Comparison of ENCODE assay signal across 8 mouse cellular contexts in genomic region chr5:25100516-25101125, GRCm38 (mm10). TPM values are rescaled to one million over a fixed set of nuclear protein-coding genes. Genes with fewer than 3 reads are reported as not detected.
A peak's percentile ranks its signal among the peaks of the same experiment; 100 is the strongest.
DNase-seq lines count a peak whose midpoint lies in the region; ATAC-seq and TF ChIP-seq lines count a peak whose summit lies in the region.

Prkag2 (minus strand) TSS chr5:25100642.

- no peak for DNase-seq in cerebellum, postnatal 4 days (ENCODE audit: low spot score in 2 of 2)
- DNase-seq in embryo, embryonic 10 days (ENCODE audit: low spot score), result peak; percentile 51
- DNase-seq in heart, adult 2 months, result peak; percentile 85 to 88
- peak; percentile 86 for DNase-seq in kidney, adult 18-20 months
- DNase-seq in limb, embryonic 14.5 days (ENCODE audit: low spot score), result no peak
- peak; percentile 49 for DNase-seq in midbrain, embryonic 14.5 days
- peak; percentile 66 to 74 for DNase-seq in spleen, postnatal 36 days (ENCODE audit: low spot score in 2 of 2)

- H3K4me2 ChIP-seq in limb, embryonic 14.5 days (replicated peaks; ENCODE audit: low read depth, low read length, severe bottlenecking), result peak within 1 kb of the TSS; percentile 100
- H3K4me2 ChIP-seq in midbrain, embryonic 14.5 days (ENCODE audit: low read length), result peak within 1 kb of the TSS; percentile 98

- peaks cover 8% of the 10 kb centered on the region; the same call in 1 of the 2 replicates for H3K4me1 ChIP-seq in heart, adult 2 months (ENCODE audit: control insufficient read depth, insufficient read depth, low read length)
- peaks cover 8% of the 10 kb centered on the region for H3K4me1 ChIP-seq in limb, embryonic 14.5 days (ENCODE audit: control insufficient read depth, insufficient read depth, low read length)
- H3K4me1 ChIP-seq in midbrain, embryonic 14.5 days (ENCODE audit: control insufficient read depth, insufficient read depth, low read length), result peaks cover 13% of the 10 kb centered on the region

- no peaks in the 10 kb centered on the region for H3K79me2 ChIP-seq in heart, adult 2 months (replicated peaks; ENCODE audit: control insufficient read depth, insufficient read depth, low read length)

- no peaks in the 10 kb centered on the region for H3K36me3 ChIP-seq in heart, adult 2 months (ENCODE audit: control insufficient read depth, insufficient read depth, low read length)
- H3K36me3 ChIP-seq in limb, embryonic 14.5 days (ENCODE audit: control insufficient read depth, insufficient read depth, low read length), result no peaks in the 10 kb centered on the region
- H3K36me3 ChIP-seq in midbrain, embryonic 14.5 days (ENCODE audit: control insufficient read depth, insufficient read depth, low read length), result no peaks in the 10 kb centered on the region

- H3K27me3 ChIP-seq in heart, adult 2 months (ENCODE audit: control insufficient read depth, insufficient read depth, low read length), result no peaks in the 10 kb centered on the region
- H3K27me3 ChIP-seq in limb, embryonic 14.5 days (ENCODE audit: control insufficient read depth, insufficient read depth, low read length), result peaks cover 39% of the 10 kb centered on the region
- H3K27me3 ChIP-seq in midbrain, embryonic 14.5 days (ENCODE audit: control insufficient read depth, insufficient read depth, low read length), result peaks cover 41% of the 10 kb centered on the region

- WGBS in heart, adult 2 months, result under 1% methylated on average over 50 of the region's 50 CpGs
- 0% methylated on average over 22 of the region's 50 CpGs for WGBS in limb, embryonic 14.5 days
- under 1% methylated on average over 49 of the region's 50 CpGs for WGBS in midbrain, embryonic 14.5 days

- H3K9ac ChIP-seq in heart, adult 2 months (ENCODE audit: low read depth, low read length), result peak within 1 kb of the TSS; percentile 48
- H3K9ac ChIP-seq in limb, embryonic 14.5 days (ENCODE audit: low read depth, low read length, severe bottlenecking), result peak within 1 kb of the TSS; percentile 60
- H3K9ac ChIP-seq in midbrain, embryonic 14.5 days (replicated peaks; ENCODE audit: low read length), result peak within 1 kb of the TSS; percentile 47

- TF ChIP-seq CTCF in heart, adult 2 months (IDR thresholded peaks at IDR 0.05), result no peak

- intact Hi-C loops in heart, adult 2 months (cut with DNase I), result loop anchor here (10.0 kb wide), 1 partner anchor 416 kb away; the partner anchor contains the start of gene Nub1

- TF ChIP-seq POLR2A in heart, adult 2 months (IDR thresholded peaks at IDR 0.05; ENCODE audit: insufficient read depth, low read depth, low read length), result peak; percentile 45
- TF ChIP-seq POLR2A in limb, embryonic 14.5 days (IDR thresholded peaks at IDR 0.05; ENCODE audit: borderline replicate concordance, extremely low read depth, insufficient read depth, insufficient read length), result no peak

- H3K27ac ChIP-seq in heart, adult 2 months, result peak within 1 kb of the TSS; percentile 82
- no peak within 1 kb of the TSS for H3K27ac ChIP-seq in limb, embryonic 14.5 days (replicated peaks; ENCODE audit: low read depth, low read length)
- H3K27ac ChIP-seq in midbrain, embryonic 14.5 days (replicated peaks; ENCODE audit: low read depth, low read length), result no peak within 1 kb of the TSS

- ATAC-seq in cerebellum, adult (ENCODE audit: insufficient number of reproducible peaks, low FRiP score, low TSS enrichment), result peak; percentile 21; the same call in 1 of the 2 replicates
- peak; percentile 51 for ATAC-seq in limb, embryonic 14.5 days (ENCODE audit: low FRiP score, low read depth)
- peak; percentile 34; the same call in 1 of the 2 replicates for ATAC-seq in midbrain, embryonic 14.5 days (ENCODE audit: low FRiP score, low TSS enrichment)

- H3K9me3 ChIP-seq in limb, embryonic 14.5 days (ENCODE audit: control insufficient read depth, low read length), result no peaks in the 10 kb centered on the region
- H3K9me3 ChIP-seq in midbrain, embryonic 14.5 days (ENCODE audit: control insufficient read depth, low read length), result no peaks in the 10 kb centered on the region

- H3K4me3 ChIP-seq in heart, adult 2 months, result peak within 1 kb of the TSS; percentile 89
- H3K4me3 ChIP-seq in limb, embryonic 14.5 days (replicated peaks; ENCODE audit: low read length), result peak within 1 kb of the TSS; percentile 56
- peak within 1 kb of the TSS; percentile 49 for H3K4me3 ChIP-seq in midbrain, embryonic 14.5 days (replicated peaks; ENCODE audit: low read depth, low read length)

- no peak for TF ChIP-seq EP300 in heart, adult 2 months (IDR thresholded peaks at IDR 0.05; ENCODE audit: insufficient read depth, low read depth, low read length)

RNA-seq across cellular contexts. Expression of gene Prkag2, which starts in this region (rescaled TPM):
- 10 to 100 TPM; 23.9 to 25.9 TPM for total RNA-seq in heart, adult 2 months (2021)
- polyA plus RNA-seq in heart, adult 2 months (2012; rRNA removed), result 25.2 and 30.0 TPM in 2 replicates
- 32.6 and 33.1 TPM in 2 replicates for polyA plus RNA-seq in limb, embryonic 14.5 days (2012; rRNA removed)
- polyA plus RNA-seq in limb, embryonic 14.5 days (2014; fragmentation: Nextera tagmentation; extraction: Ambion mirVana), result 21.3 and 22.3 TPM in 2 replicates
- polyA plus RNA-seq in midbrain, embryonic 14.5 days (2014; fragmentation: Nextera tagmentation; extraction: Ambion mirVana), result 97.6 and 103 TPM in 2 replicates

Comparison
In these comparisons a context has a peak if more than half of its experiments do, and no peak if none do; other contexts are left out.
1. DNase-seq: peak in embryo, embryonic 10 days (single experiment), heart, adult 2 months (2 of 2), kidney, adult 18-20 months (single experiment), midbrain, embryonic 14.5 days (single experiment) and spleen, postnatal 36 days (2 of 2); none in cerebellum, postnatal 4 days (0 of 2) and limb, embryonic 14.5 days (single experiment).
2. Peak in every context shown above with its lines, with median percentiles within 50 percentile points of each other: ATAC-seq, H3K4me3 ChIP-seq and H3K9ac ChIP-seq.